Mouse (Mus musculus): ENCODE results near the gene Nudt6. TPM values are rescaled to one million over a fixed set of nuclear protein-coding genes. Genes with fewer than 3 reads are reported as not detected.

Gene Nudt6
- total RNA-seq, 2 experiments from 2014 or later: 28.1 to 28.2 TPM

- no peak overlapping the region for H3K4me3 ChIP-seq
- peak; percentile 87 for DNase-seq
- no peak overlapping the region for H3K27ac ChIP-seq
- TF ChIP-seq CTCF (IDR thresholded peaks at IDR 0.05): peak; percentile 87
- intact Hi-C loops (cut with DNase I): loop anchor here (1.0 to 10.0 kb wide), 4 partner anchors 73 to 210 kb away; partner anchors contain the start of genes Bbs12 and Cetn4
Observed at GRCm38 (mm10) chr3:37414413-37414960, 5.5 kb downstream of the Nudt6 start.

GRCm38 (mm10) chr3:37413446-37413845 is 6.6 kb downstream of the Nudt6 start:
- DNase-seq: no peak
- Histone ChIP-seq H3K4me3 (no peak overlapping the region), H3K27ac (peak overlapping the region; percentile 16; the same call in 1 of the 2 replicates)
- intact Hi-C loops (cut with DNase I): loop anchor here (10.0 kb wide), 1 partner anchor 209 kb away; no protein-coding TSS in a partner anchor
- no peak for TF ChIP-seq CTCF (IDR thresholded peaks at IDR 0.05)

- Histone ChIP-seq H3K4me3 (no peak overlapping the region), H3K27ac (no peak overlapping the region)
- intact Hi-C loops (cut with DNase I): no loop called here
- no peak for DNase-seq
- TF ChIP-seq CTCF (IDR thresholded peaks at IDR 0.05): no peak
Observed at GRCm38 (mm10) chr3:37407598-37407997, 12.4 kb downstream of the Nudt6 start.

GRCm38 (mm10) chr3:37401729-37402610 is 18.0 kb downstream of the Nudt6 start:
- DNase-seq: peak; percentile 84
- Histone ChIP-seq H3K27ac (peak overlapping the region; percentile 67), H3K4me3 (no peak overlapping the region)
- no peak for TF ChIP-seq CTCF (IDR thresholded peaks at IDR 0.05)
- intact Hi-C loops (cut with DNase I): no loop called here

GRCm38 (mm10) chr3:37398661-37399395 is 21.2 kb downstream of the Nudt6 start:
- DNase-seq: peak; percentile 87
- H3K4me3 ChIP-seq: no peak overlapping the region
- intact Hi-C loops (cut with DNase I): no loop called here
- H3K27ac ChIP-seq: peak overlapping the region; percentile 79
- TF ChIP-seq CTCF (IDR thresholded peaks at IDR 0.05): no peak

GRCm38 (mm10) chr3:37397646-37398045 is 22.4 kb downstream of the Nudt6 start:
- DNase-seq: no peak
- H3K27ac ChIP-seq: peak overlapping the region; percentile 79
- TF ChIP-seq CTCF (IDR thresholded peaks at IDR 0.05): no peak
- intact Hi-C loops (cut with DNase I): no loop called here
- H3K4me3 ChIP-seq: no peak overlapping the region

GRCm38 (mm10) chr3:37396930-37397608 is 22.9 kb downstream of the Nudt6 start:
- intact Hi-C loops (cut with DNase I): no loop called here
- TF ChIP-seq CTCF (IDR thresholded peaks at IDR 0.05): no peak
- no peak overlapping the region for H3K4me3 ChIP-seq
- H3K27ac ChIP-seq: no peak overlapping the region; the same call in 1 of the 2 replicates
- DNase-seq: no peak

GRCm38 (mm10) chr3:37387310-37387709 is 32.7 kb downstream of the Nudt6 start:
- DNase-seq: no peak
- no peak overlapping the region for H3K27ac ChIP-seq
- TF ChIP-seq CTCF (IDR thresholded peaks at IDR 0.05): no peak
- intact Hi-C loops (cut with DNase I): no loop called here
- no peak overlapping the region for H3K4me3 ChIP-seq

- intact Hi-C loops (cut with DNase I): no loop called here
- TF ChIP-seq CTCF (IDR thresholded peaks at IDR 0.05): peak; percentile 42; the same call in 1 of the 2 replicates
- no peak overlapping the region; the same call in 1 of the 2 replicates for H3K4me3 ChIP-seq
- DNase-seq: peak; percentile 46
- H3K27ac ChIP-seq: peak overlapping the region; percentile 84
Observed at GRCm38 (mm10) chr3:37383096-37383765, 36.8 kb downstream of the Nudt6 start.

GRCm38 (mm10) chr3:37381457-37381856 is 38.6 kb downstream of the Nudt6 start:
- intact Hi-C loops (cut with DNase I): loop anchor here (2.0 kb wide), 1 partner anchor 27 kb away; no protein-coding TSS in a partner anchor
- TF ChIP-seq CTCF (IDR thresholded peaks at IDR 0.05): no peak
- no peak for DNase-seq
- H3K27ac ChIP-seq: peak overlapping the region; percentile 85
- no peak overlapping the region for H3K4me3 ChIP-seq
